Mouse (Mus musculus) spleen, adult 2 months (tissue): ENCODE measurements around the gene Capn13.

Source experiments
- CTCF ChIP-seq: fragments of 200-500 bp; IDR thresholded peaks from 2 replicates; pipeline ENCODE4 v1.5.1; 2011; ENCODE audit warnings: mild to moderate bottlenecking, inconsistent platforms; ENCODE audit not compliant: insufficient read depth, insufficient read length, insufficient replicate concordance; ENCODE audit errors: extremely low read depth
- POLR2A ChIP-seq: fragments of 200-500 bp; IDR thresholded peaks from 2 replicates; pipeline ENCODE4 v1.6.1; 2011; ENCODE audit warnings: low read depth, low read length, inconsistent platforms

GRCm38 (mm10) chr17:73302104-73302503, 98.6 kb downstream of the Capn13 start:
- peak; percentile 86; the same call in 1 of the 2 replicates for TF ChIP-seq CTCF
- TF ChIP-seq POLR2A: no peak
